Mouse (Mus musculus) lung, adult 2 months (tissue): ENCODE measurements around the gene Rpap3.

Experiments used
- CTCF ChIP-seq: fragments of 200-500 bp; IDR thresholded peaks from 2 replicates; pipeline ENCODE4 v1.5.1; 2011; ENCODE audit warnings: mild to moderate bottlenecking, low read length, control low read depth; ENCODE audit not compliant: insufficient read depth
- POLR2A ChIP-seq: fragments of 200-500 bp; IDR thresholded peaks from 2 replicates; pipeline ENCODE4 v1.6.1; 2011; ENCODE audit warnings: low read depth, mild to moderate bottlenecking, control low read depth, low read length, borderline replicate concordance; ENCODE audit errors: extremely low read depth

GRCm38 (mm10) chr15:97716782-97717181 is 11.2 kb upstream of the Rpap3 start:
- TF ChIP-seq POLR2A (no peak), CTCF (no peak)
